Mouse (Mus musculus) lung, adult 2 months (tissue): Measurements from ENCODE around the gene Rnase9.

Source experiments
- CTCF ChIP-seq: fragments of 200-500 bp; IDR thresholded peaks from 2 replicates; pipeline ENCODE4 v1.5.1; 2011; ENCODE audit warnings: mild to moderate bottlenecking, low read length, control low read depth; ENCODE audit not compliant: insufficient read depth
- POLR2A ChIP-seq: fragments of 200-500 bp; IDR thresholded peaks from 2 replicates; pipeline ENCODE4 v1.6.1; 2011; ENCODE audit warnings: low read depth, mild to moderate bottlenecking, control low read depth, low read length, borderline replicate concordance; ENCODE audit errors: extremely low read depth

DNA sequence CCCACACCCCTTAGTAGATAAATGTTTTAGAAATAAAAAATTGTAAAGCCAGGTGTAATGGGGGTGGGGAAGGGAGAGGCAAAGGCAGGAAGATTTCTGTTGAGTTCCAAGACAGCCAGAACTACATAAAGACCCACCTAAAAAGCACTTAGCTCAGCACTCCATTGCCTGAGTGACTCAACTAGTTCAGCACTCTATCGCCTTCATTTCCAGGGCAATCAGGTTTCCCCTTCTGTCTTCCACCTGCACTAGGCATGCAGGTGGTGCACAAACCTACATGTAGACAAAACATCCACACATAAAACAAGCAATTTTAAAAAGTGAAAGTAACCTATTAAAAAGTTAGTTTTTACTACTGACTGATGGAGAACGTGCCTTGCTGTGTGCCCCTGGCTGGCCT lies 43.4 kb upstream of the Rnase9 start:
- TF ChIP-seq CTCF (no peak), POLR2A (no peak)
